Mouse (Mus musculus): ENCODE results near the gene Atp2a1. TPM values are rescaled to one million over a fixed set of nuclear protein-coding genes. Genes with fewer than 3 reads are reported as not detected.

Atp2a1 gene
- total and polyA plus RNA-seq, 3 experiments: 0.04 to 0.47 TPM; not detected in 1

DNA sequence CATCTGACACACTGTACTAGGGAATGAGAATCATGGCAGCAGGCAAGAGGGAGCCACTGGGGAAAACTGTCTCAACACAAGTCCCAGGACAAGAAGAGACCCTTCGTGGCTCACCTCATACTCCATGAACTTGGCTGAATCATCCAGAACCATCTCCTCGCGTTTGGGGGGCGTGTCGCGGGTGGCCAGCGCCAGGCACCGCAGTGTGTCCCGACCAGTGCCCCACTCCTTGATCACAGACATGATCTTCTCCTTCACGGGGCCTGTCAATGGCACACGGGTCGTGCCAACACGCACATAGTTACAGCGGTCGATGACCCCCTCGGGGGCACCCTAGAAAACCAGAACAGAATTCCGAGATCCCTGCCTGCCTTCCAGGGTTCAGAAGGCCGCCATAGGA is 12.9 kb downstream of the Atp2a1 start:
- Histone ChIP-seq H3K9me3 (replicated peaks; ENCODE audit: insufficient read depth, low read length) (no peaks in the 10 kb centered on the region), H3K36me3 (ENCODE audit: control insufficient read depth in 1 of 2, insufficient read depth in 2 of 2, low read length in 2 of 2) (no peaks in the 10 kb centered on the region), H3K79me2 (ENCODE audit: control insufficient read depth, insufficient read depth, low read length, poor library complexity) (no peaks in the 10 kb centered on the region), H3K9ac (ENCODE audit: control insufficient read depth, low read depth, low read length, poor library complexity, severe bottlenecking) (no peak overlapping the region), H3K4me1 (ENCODE audit: control insufficient read depth in 1 of 2, insufficient read depth in 2 of 2, low read length in 2 of 2) (peaks cover 0 to 5% of the 10 kb centered on the region in 2 experiments; a peak in 2 of 4 replicates), H3K4me3 (ENCODE audit: control insufficient read depth in 1 of 2, insufficient read depth in 1 of 2, low read depth in 2 of 2, low read length in 2 of 2) (no peak overlapping the region), H3K27me3 (ENCODE audit: control insufficient read depth in 1 of 2, insufficient read depth in 2 of 2, low read length in 2 of 2) (no peaks in the 10 kb centered on the region), H3K27ac (ENCODE audit: control insufficient read depth, low read depth, low read length) (no peak overlapping the region)
- no peak for TF ChIP-seq NELFE (IDR thresholded peaks at IDR 0.05; ENCODE audit: low read depth, low read length)
- no peak for TF ChIP-seq GATA1 (IDR thresholded peaks at IDR 0.05; ENCODE audit: low read depth, low read length)
- no peak for TF ChIP-seq USF2 (IDR thresholded peaks at IDR 0.05; ENCODE audit: borderline replicate concordance in 1 of 2, insufficient read depth in 1 of 2, low read depth in 1 of 2, low read length in 2 of 2)
- no peak for TF ChIP-seq JUND (IDR thresholded peaks at IDR 0.05; ENCODE audit: low read depth, low read length)
- no peak for TF ChIP-seq ZC3H11A (IDR thresholded peaks at IDR 0.05; ENCODE audit: low read depth, low read length)
- TF ChIP-seq TCF12 (IDR thresholded peaks at IDR 0.05; ENCODE audit: low read depth, low read length): no peak
- TF ChIP-seq UBTF (IDR thresholded peaks at IDR 0.05; ENCODE audit: borderline replicate concordance, insufficient read depth, low read depth, low read length): no peak
- no peak for TF ChIP-seq POLR2AphosphoS5 (IDR thresholded peaks at IDR 0.05; ENCODE audit: borderline replicate concordance, low read depth, low read length)
- TF ChIP-seq TAL1 (IDR thresholded peaks at IDR 0.05; ENCODE audit: low read length): no peak
- TF ChIP-seq MXI1 (IDR thresholded peaks at IDR 0.05; ENCODE audit: low read depth, low read length): no peak
- no peak for TF ChIP-seq NRF1 (IDR thresholded peaks at IDR 0.05; ENCODE audit: insufficient read depth, low read depth, low read length, poor library complexity, severe bottlenecking)
- TF ChIP-seq ETS1 (IDR thresholded peaks at IDR 0.05; ENCODE audit: low read depth, low read length): no peak
- TF ChIP-seq ZMIZ1 (IDR thresholded peaks at IDR 0.05; ENCODE audit: low read depth, low read length): no peak
- no peak for TF ChIP-seq ELF1 (IDR thresholded peaks at IDR 0.05; ENCODE audit: low read depth, low read length)
- no peak for TF ChIP-seq USF1 (IDR thresholded peaks at IDR 0.05; ENCODE audit: low read depth, low read length)
- TF ChIP-seq MYC (IDR thresholded peaks at IDR 0.05; ENCODE audit: low read depth, low read length): no peak
- no peak for TF ChIP-seq MEF2A (IDR thresholded peaks at IDR 0.05; ENCODE audit: extremely low read depth, insufficient replicate concordance, low read depth, low read length, poor library complexity, severe bottlenecking)
- no peak for TF ChIP-seq MAFK (IDR thresholded peaks at IDR 0.05; ENCODE audit: borderline replicate concordance, low read depth, low read length)
- no peak for DNase-seq (ENCODE audit: low read depth, low spot score)

DNA sequence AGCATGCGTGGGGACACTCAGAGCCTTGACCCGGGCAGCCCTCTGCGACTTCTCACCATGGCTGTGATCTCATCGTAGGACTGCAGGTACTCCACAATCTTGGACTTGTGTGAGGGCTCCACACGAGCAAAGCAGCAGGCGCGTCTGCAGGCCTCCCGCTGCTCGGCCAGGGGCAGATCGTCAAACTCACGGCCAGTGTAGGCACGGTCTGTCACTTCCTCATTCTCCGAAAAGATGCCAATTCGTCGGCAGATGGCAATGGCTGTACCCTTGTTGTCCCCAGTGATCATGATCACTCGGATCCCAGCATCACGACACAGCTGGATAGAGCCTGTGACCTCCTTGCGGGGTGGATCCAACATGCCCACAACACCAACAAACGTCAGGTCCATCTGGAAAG is 14.4 kb downstream of the Atp2a1 start:
- no peak for DNase-seq (ENCODE audit: low read depth, low spot score)
- Histone ChIP-seq H3K27me3 (ENCODE audit: control insufficient read depth in 1 of 2, insufficient read depth in 2 of 2, low read length in 2 of 2) (no peaks in the 10 kb centered on the region), H3K4me1 (ENCODE audit: control insufficient read depth in 1 of 2, insufficient read depth in 2 of 2, low read length in 2 of 2) (no peaks in the 10 kb centered on the region; a peak in 1 of 4 replicates), H3K79me2 (ENCODE audit: control insufficient read depth, insufficient read depth, low read length, poor library complexity) (no peaks in the 10 kb centered on the region), H3K36me3 (ENCODE audit: control insufficient read depth in 1 of 2, insufficient read depth in 2 of 2, low read length in 2 of 2) (no peaks in the 10 kb centered on the region), H3K4me3 (ENCODE audit: control insufficient read depth in 1 of 2, insufficient read depth in 1 of 2, low read depth in 2 of 2, low read length in 2 of 2) (no peak overlapping the region), H3K27ac (ENCODE audit: control insufficient read depth, low read depth, low read length) (no peak overlapping the region), H3K9me3 (replicated peaks; ENCODE audit: insufficient read depth, low read length) (no peaks in the 10 kb centered on the region), H3K9ac (ENCODE audit: control insufficient read depth, low read depth, low read length, poor library complexity, severe bottlenecking) (no peak overlapping the region)
- TF ChIP-seq MYC (IDR thresholded peaks at IDR 0.05; ENCODE audit: low read depth, low read length): no peak
- no peak for TF ChIP-seq HCFC1 (IDR thresholded peaks at IDR 0.05; ENCODE audit: low read depth, low read length)
- no peak for TF ChIP-seq MAZ (IDR thresholded peaks at IDR 0.05; ENCODE audit: low read depth, low read length)
- TF ChIP-seq RCOR1 (IDR thresholded peaks at IDR 0.05; ENCODE audit: low read depth, low read length): no peak
